Mouse (Mus musculus) liver, embryonic 14.5 days (tissue): ENCODE results near the gene Mbd5.
A peak's percentile ranks its signal among the peaks of the same experiment; 100 is the strongest.

Source experiments
- CTCF ChIP-seq: IDR thresholded peaks from 2 replicates; pipeline ENCODE4 v1.5.1; 2016; ENCODE audit warnings: antibody characterized with exemption, low read depth, control low read depth
- EP300 ChIP-seq: IDR thresholded peaks from 2 replicates; pipeline ENCODE4 v1.6.1; 2016; ENCODE audit warnings: antibody characterized with exemption, low read depth

GRCm38 (mm10) chr2:49358839-49359520, 409.7 kb downstream of the Mbd5 start:
- TF ChIP-seq CTCF (peak; percentile 48; the same call in 1 of the 2 replicates), EP300 (no peak)
